Comparison of ENCODE assay signal across 1 mouse cellular context in the genomic region with DNA sequence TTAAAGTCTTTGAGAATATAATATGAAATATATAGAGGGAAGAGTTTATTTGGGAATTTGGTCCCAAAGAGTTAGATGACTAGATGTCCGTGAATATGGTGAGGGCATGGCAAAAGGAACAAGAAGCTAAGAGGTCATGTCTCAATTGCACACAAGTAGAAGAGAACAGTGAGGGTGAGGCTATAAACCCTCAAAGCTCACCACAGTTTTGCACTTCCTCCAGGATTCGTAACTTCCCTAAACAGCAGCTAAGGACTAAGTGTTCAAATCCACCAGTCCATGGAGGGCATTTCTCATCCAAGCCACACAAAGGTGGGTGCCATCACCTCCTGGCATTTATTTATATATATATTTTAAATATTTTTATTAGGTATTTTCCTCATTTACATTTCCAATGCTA.
TF ChIP-seq lines count a peak whose summit lies in the region.

No protein-coding gene starts in this region.

TF ChIP-seq in MEL, 35 proteins besides CTCF, POLR2A, EP300 and RAD21 (continued from another document):
- TF ChIP-seq MEF2A (IDR thresholded peaks at IDR 0.05; ENCODE audit: extremely low read depth, insufficient replicate concordance, low read depth, low read length, poor library complexity, severe bottlenecking) (no peak), GABPA (IDR thresholded peaks at IDR 0.05; ENCODE audit: low read depth, low read length) (no peak), NRF1 (IDR thresholded peaks at IDR 0.05; ENCODE audit: insufficient read depth, low read depth, low read length, poor library complexity, severe bottlenecking) (no peak), MAFK (IDR thresholded peaks at IDR 0.05; ENCODE audit: borderline replicate concordance, low read depth, low read length) (no peak), ZNF384 (IDR thresholded peaks at IDR 0.05; ENCODE audit: low read depth, low read length) (no peak), ZMIZ1 (IDR thresholded peaks at IDR 0.05; ENCODE audit: low read depth, low read length) (no peak), SIN3A (IDR thresholded peaks at IDR 0.05; ENCODE audit: low read length) (no peak), BHLHE40 (IDR thresholded peaks at IDR 0.05; ENCODE audit: borderline replicate concordance, low read depth, low read length) (no peak), CHD1 (IDR thresholded peaks at IDR 0.05; ENCODE audit: low read depth, low read length) (no peak), NELFE (IDR thresholded peaks at IDR 0.05; ENCODE audit: low read depth, low read length) (no peak), POLR2AphosphoS5 (IDR thresholded peaks at IDR 0.05; ENCODE audit: borderline replicate concordance, low read depth, low read length) (no peak), USF2 (IDR thresholded peaks at IDR 0.05; ENCODE audit: borderline replicate concordance in 1 of 2, insufficient read depth in 1 of 2, low read depth in 1 of 2, low read length in 2 of 2) (no peak), MYC (IDR thresholded peaks at IDR 0.05; ENCODE audit: low read depth, low read length) (no peak)
